Mouse (Mus musculus) megakaryocyte, embryonic 14.5 days (primary cell): Measurements from ENCODE around the gene Hnrnpul1.

Experiments used
- FLI1 ChIP-seq: IDR thresholded peaks from 2 replicates; pipeline ENCODE4 v1.6.1; 2012; ENCODE audit warnings: low read length, inconsistent platforms, mixed read lengths
- GATA1 ChIP-seq: IDR thresholded peaks from 3 replicates; pipeline ENCODE4 v1.6.1; 2012; ENCODE audit warnings: mixed read lengths, low read length, inconsistent platforms, borderline replicate concordance

- TF ChIP-seq GATA1 (no peak), FLI1 (no peak)
Measured at GRCm38 (mm10) chr7:25781321-25781936, 26.9 kb upstream of the Hnrnpul1 start.
